In the genomic region with DNA sequence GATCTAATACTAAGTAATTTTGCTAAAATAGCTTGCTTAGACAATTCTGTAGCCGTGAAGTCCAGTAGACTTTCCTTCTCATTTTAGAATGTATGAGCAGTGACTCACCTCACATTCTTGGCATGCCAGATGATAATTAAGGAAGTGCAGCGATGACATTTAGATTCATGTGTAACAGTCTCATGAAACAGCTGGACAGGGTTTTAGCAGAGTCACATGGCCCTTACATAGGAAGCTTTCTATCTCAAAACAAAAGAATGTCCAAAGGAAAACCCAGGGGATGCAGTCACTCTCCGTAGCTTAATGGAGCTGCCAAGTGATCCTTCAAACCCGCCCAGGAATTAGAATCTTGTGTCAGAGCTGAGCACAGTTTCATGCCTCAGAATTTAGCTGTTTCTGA, we compare ENCODE assay signal across 11 mouse cellular contexts. TPM values are rescaled to one million over a fixed set of nuclear protein-coding genes. Genes with fewer than 3 reads are reported as not detected.
DNase-seq lines count a peak whose midpoint lies in the region; ATAC-seq and TF ChIP-seq lines count a peak whose summit lies in the region.
"Had no signal": no experiment of that assay in that cellular context is flagged by ENCODE, and none has a peak within 500 bp of the region (broad histone marks: within the 10 kb centered on the region; RNA-seq: fewer than 3 reads in every experiment).

No protein-coding gene starts in this region.

- no peak overlapping the region for H3K4me3 ChIP-seq in left cerebral cortex, adult 2 months
- no peak overlapping the region for H3K4me3 ChIP-seq in limb, embryonic 13.5 days
- H3K4me3 ChIP-seq: erythroblast, embryonic 14.5 days; midbrain, embryonic 15.5 days had no signal

- peaks cover 32% of the 10 kb centered on the region; the same call in 1 of the 2 replicates for H3K4me1 ChIP-seq in limb, embryonic 13.5 days

- H3K36me3 ChIP-seq in limb, embryonic 13.5 days = no peaks in the 10 kb centered on the region
- H3K36me3 ChIP-seq: midbrain, embryonic 15.5 days had no signal

- no peak overlapping the region for H3K4me2 ChIP-seq in limb, embryonic 13.5 days (replicated peaks)
- H3K4me2 ChIP-seq: midbrain, embryonic 15.5 days had no signal

- 44% methylated on average over 4 of the region's 4 CpGs for WGBS in limb, embryonic 13.5 days

- intact Hi-C loops in left cerebral cortex, adult 2 months (cut with DNase I) = no loop called here

- no peak overlapping the region for H3K27ac ChIP-seq in left cerebral cortex, adult 2 months
- no peak overlapping the region for H3K27ac ChIP-seq in limb, embryonic 13.5 days
- H3K27ac ChIP-seq: midbrain, embryonic 15.5 days had no signal

- no peak for TF ChIP-seq CTCF in left cerebral cortex, adult 2 months (IDR thresholded peaks at IDR 0.05)

- H3K9ac ChIP-seq in limb, embryonic 13.5 days = no peak overlapping the region
- H3K9ac ChIP-seq: midbrain, embryonic 15.5 days had no signal

- no peaks in the 10 kb centered on the region for H3K27me3 ChIP-seq in limb, embryonic 13.5 days
- H3K27me3 ChIP-seq: midbrain, embryonic 15.5 days had no signal

- no peaks in the 10 kb centered on the region for H3K9me3 ChIP-seq in limb, embryonic 13.5 days
- H3K9me3 ChIP-seq: midbrain, embryonic 15.5 days had no signal

- ATAC-seq in limb, embryonic 13.5 days (ENCODE audit: low FRiP score, low read depth) = peak; percentile 48; the same call in 1 of the 2 replicates
- ATAC-seq: midbrain, embryonic 15.5 days had no signal

- DNase-seq in left cerebral cortex, adult 9 months (ENCODE audit: low spot score in 2 of 2) = peak; percentile 4
- DNase-seq in left cerebral cortex, adult 2 months (ENCODE audit: extremely low spot score in 1 of 2, low spot score in 2 of 2) = no peak
- peak; percentile 21 for DNase-seq in R1 (ENCODE audit: low read depth, low spot score)
- peak; percentile 17 for DNase-seq in fibroblast of lung, adult 2 months (ENCODE audit: low read depth)
- DNase-seq in spleen, adult 18-20 months = no peak
- DNase-seq in c-Kit-positive CD71-positive TER-119-positive erythroid progenitor cells, embryonic 14.5 days (ENCODE audit: low spot score) = no peak
- DNase-seq in layer of hippocampus, postnatal 14 days (ENCODE audit: low spot score in 2 of 2) = no peak

RNA-seq across cellular contexts. Expression of gene Col19a1, which starts 33.8 kb away (rescaled TPM):
- 10 to 100 TPM; 30.0 to 30.1 TPM for total RNA-seq in left cerebral cortex, adult 2 months (2021)
- polyA plus RNA-seq in limb, embryonic 13.5 days (2015; fragmentation: Nextera tagmentation; extraction: Ambion mirVana) = 6.0 and 6.5 TPM in 2 replicates
- 10 to 100 TPM; 26.1 to 28.3 TPM for total RNA-seq in layer of hippocampus, postnatal 14 days (2021)
- total RNA-seq: ES-E14 had no signal
- polyA plus RNA-seq: erythroblast, embryonic 14.5 days had no signal

Comparison
In these comparisons a context has a peak if more than half of its experiments do, and no peak if none do; other contexts are left out.
1. DNase-seq: peak in left cerebral cortex, adult 9 months (2 of 2), R1 (single experiment) and fibroblast of lung, adult 2 months (single experiment); none in left cerebral cortex, adult 2 months (0 of 2), spleen, adult 18-20 months (0 of 2), c-Kit-positive CD71-positive TER-119-positive erythroid progenitor cells, embryonic 14.5 days (single experiment) and layer of hippocampus, postnatal 14 days (0 of 2).